Mouse (Mus musculus): Measurements from ENCODE around the gene Fyn.

- no peak for TF ChIP-seq POLR2A (IDR thresholded peaks at IDR 0.05; ENCODE audit: control insufficient read depth, extremely low read depth, insufficient read depth, low read length, poor library complexity)
- TF ChIP-seq CTCF (IDR thresholded peaks at IDR 0.05; ENCODE audit: borderline replicate concordance, control insufficient read depth, extremely low read depth, insufficient read depth, low read length, poor library complexity), result no peak
These were observed 22.7 kb upstream of the Fyn start for GRCm38 (mm10) chr10:39345921-39346320.
